Mouse (Mus musculus) embryonic facial prominence, embryonic 10.5 days (tissue): ENCODE measurements around the gene Syt9. TPM values are rescaled to one million over a fixed set of nuclear protein-coding genes. Genes with fewer than 3 reads are reported as not detected.

Source experiments
- DNase-seq: peaks from one replicate; pipeline ENCODE4 v3.0.0-alpha.2; 2017; ENCODE audit warnings: low spot score
- H3K27ac ChIP-seq: fragments of 300-500 bp; sonication (generic); replicated peaks from 2 replicates; pipeline ENCODE4 v1.5.1; 2016; ENCODE audit warnings: mild to moderate bottlenecking
- H3K27me3 ChIP-seq: fragments of 300-500 bp; sonication (generic); replicated peaks from 2 replicates; pipeline ENCODE4 v1.6.1; 2016; ENCODE audit warnings: low read depth, mild to moderate bottlenecking; ENCODE audit not compliant: poor library complexity, severe bottlenecking
- H3K36me3 ChIP-seq: fragments of 300-500 bp; sonication (generic); replicated peaks from 2 replicates; pipeline ENCODE4 v1.6.1; 2016; ENCODE audit warnings: mild to moderate bottlenecking, moderate library complexity
- H3K4me1 ChIP-seq: fragments of 300-500 bp; sonication (generic); 2 replicates; pipeline ENCODE4 v1.6.1; 2016
- H3K4me3 ChIP-seq: fragments of 300-500 bp; sonication (generic); 2 replicates; pipeline ENCODE4 v1.5.1; 2016; ENCODE audit warnings: mild to moderate bottlenecking, moderate library complexity
- H3K9me3 ChIP-seq: fragments of 300-500 bp; sonication (generic); 2 replicates; pipeline ENCODE4 v1.6.1; 2016; ENCODE audit warnings: mild to moderate bottlenecking
- WGBS: fragments of 180-500 bp; shearing (Covaris S2); methylation state at CpG from one replicate; pipeline ENCODE4 v1.1.7; 2016; 5-methylcytosine and 5-hydroxymethylcytosine counted together
- polyA plus RNA-seq: library from polyadenylated mRNA; unstranded; fragments of >200 nt; fragmentation: Nextera tagmentation; extraction: Ambion mirVana; gene quantifications from 2 replicates; pipeline ENCODE4 v1.2.1, GENCODE M21; 2016

Syt9 gene
- polyA plus RNA-seq, 1 experiment from 2014 or later: 2.8 TPM

DNA sequence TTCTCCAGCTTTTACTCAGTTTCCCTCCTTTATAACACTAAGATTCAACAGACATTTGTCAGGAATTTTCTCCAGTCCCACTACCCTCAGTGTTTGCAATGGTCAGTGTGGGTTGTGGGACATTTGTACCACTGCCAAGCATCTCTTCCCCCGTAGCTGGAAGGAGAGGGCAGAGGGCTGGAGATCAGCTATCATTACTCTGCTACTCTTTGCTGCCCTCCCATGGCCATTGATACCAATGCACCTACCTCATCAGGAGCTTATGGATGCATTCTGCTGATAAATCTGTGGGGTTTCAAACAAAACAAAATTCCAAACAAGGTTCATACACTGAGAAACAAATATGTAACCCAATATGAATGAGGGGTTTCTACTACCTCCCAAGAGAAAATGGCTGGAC is 155.8 kb downstream of the Syt9 start:
- Histone ChIP-seq H3K27me3 (no peaks in the 10 kb centered on the region), H3K4me3 (no peak overlapping the region), H3K27ac (no peak overlapping the region), H3K9me3 (no peaks in the 10 kb centered on the region), H3K36me3 (no peaks in the 10 kb centered on the region), H3K4me1 (0 out of 2 replicates have a peak, but pooled peaks cover 4% of the 10 kb centered on the region)
- peak; percentile 57 for DNase-seq
- 28% methylated on average over 1 of the region's 1 CpGs for WGBS

DNA sequence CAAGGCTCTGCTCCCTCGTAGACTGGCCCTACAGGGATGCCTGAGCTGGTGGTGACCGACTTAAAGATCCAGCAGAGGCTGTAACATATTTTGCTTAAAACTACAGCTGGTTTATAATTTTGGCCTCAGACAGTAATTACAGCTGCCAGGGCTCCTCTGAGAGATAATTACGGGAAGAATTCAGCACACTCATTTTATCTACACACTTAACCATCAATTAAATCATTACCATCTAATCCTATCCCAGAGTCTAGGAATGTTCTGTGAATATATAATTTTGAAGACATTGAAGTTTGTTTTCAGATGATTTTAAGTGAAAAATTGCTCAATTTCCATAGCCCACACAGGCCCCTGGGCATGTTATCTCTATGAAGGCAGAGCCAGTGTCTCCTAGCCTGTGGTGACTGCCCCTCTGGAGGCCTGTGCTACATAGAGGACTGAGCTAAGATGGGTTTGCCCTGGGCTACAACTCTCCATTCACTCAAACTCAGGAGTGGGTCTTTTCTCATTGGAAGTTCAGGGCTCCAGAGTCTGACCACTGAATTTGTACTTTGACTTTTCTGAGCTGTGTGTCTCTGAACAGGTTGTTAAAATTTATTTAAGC is 157.7 kb downstream of the Syt9 start:
- 0 out of 2 replicates have a peak, but pooled peaks cover 4% of the 10 kb centered on the region for H3K4me1 ChIP-seq
- no peaks in the 10 kb centered on the region for H3K36me3 ChIP-seq
- no peak overlapping the region for H3K27ac ChIP-seq
- WGBS: 70% methylated on average over 3 of the region's 3 CpGs
- H3K9me3 ChIP-seq: no peaks in the 10 kb centered on the region
- no peak for DNase-seq
- H3K27me3 ChIP-seq: no peaks in the 10 kb centered on the region
- no peak overlapping the region for H3K4me3 ChIP-seq

DNA sequence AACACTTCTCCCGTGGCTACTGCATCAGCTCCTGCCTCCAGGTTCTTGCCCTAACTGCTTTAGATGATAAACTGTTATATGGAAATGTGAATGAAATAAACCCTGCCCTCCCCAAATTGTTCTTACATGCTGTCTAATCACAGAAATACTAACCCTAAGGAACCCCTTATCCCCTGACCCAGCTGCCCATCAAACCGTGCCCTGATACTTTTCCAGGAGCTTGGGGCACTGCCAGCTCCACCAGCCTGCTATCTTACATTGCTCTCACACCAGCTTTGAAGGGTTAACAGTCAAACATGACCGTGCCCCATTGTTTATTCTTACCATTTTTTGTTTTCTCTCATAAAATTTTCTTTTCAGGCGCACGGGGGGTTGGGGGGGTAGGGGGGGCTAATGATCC is 158.8 kb downstream of the Syt9 start:
- WGBS: 85% methylated on average over 5 of the region's 5 CpGs
- Histone ChIP-seq H3K9me3 (no peaks in the 10 kb centered on the region), H3K4me1 (0 out of 2 replicates have a peak, but pooled peaks cover 4% of the 10 kb centered on the region), H3K36me3 (no peaks in the 10 kb centered on the region), H3K27me3 (no peaks in the 10 kb centered on the region), H3K4me3 (no peak overlapping the region), H3K27ac (no peak overlapping the region)
- no peak for DNase-seq

DNA sequence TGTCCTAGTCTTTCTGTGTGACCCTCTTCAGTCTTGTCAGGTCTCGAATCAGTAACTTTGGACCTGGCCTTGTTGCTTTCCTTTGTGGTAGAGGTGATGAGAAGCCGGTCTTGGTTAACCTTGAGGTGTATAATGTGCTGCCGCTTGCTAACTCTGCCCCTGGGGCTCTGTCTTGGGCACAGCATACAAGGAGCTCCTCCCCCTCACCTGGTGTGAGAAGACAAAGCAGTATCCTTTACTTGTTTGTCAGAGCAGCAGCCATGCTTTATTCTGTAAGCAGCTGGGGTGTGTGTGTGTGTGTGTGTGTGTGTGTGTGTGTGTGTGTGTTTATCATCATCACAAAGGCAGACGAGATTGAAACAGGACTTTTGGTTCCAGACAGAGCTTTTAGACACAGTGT is 164.8 kb downstream of the Syt9 start:
- Histone ChIP-seq H3K4me1 (no peaks in the 10 kb centered on the region), H3K36me3 (no peaks in the 10 kb centered on the region), H3K4me3 (no peak overlapping the region), H3K27ac (no peak overlapping the region), H3K9me3 (no peaks in the 10 kb centered on the region), H3K27me3 (no peaks in the 10 kb centered on the region)
- 86% methylated on average over 4 of the region's 4 CpGs for WGBS
- DNase-seq: no peak

DNA sequence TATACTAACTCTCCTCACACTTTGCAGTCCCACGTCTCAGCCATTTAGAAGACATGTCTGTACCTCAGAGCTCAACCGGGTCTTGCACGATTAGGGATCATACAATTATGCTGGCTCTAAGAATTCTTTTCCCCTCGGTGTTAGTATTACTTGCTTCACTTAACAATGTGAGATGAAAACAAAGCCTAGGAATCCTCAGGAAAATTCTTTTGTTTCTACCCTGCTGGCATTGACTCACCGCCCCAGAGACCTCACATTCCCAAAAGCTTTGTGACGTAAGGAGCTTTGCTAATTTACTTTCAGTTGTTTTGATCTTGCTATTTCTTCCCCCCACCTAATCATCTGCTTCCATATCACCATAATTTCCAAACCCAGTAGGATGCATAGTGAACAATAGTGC is 166.0 kb downstream of the Syt9 start:
- Histone ChIP-seq H3K4me3 (no peak overlapping the region), H3K4me1 (no peaks in the 10 kb centered on the region), H3K27me3 (no peaks in the 10 kb centered on the region), H3K9me3 (no peaks in the 10 kb centered on the region), H3K27ac (no peak overlapping the region), H3K36me3 (no peaks in the 10 kb centered on the region)
- DNase-seq: no peak
- 64% methylated on average over 6 of the region's 6 CpGs for WGBS

DNA sequence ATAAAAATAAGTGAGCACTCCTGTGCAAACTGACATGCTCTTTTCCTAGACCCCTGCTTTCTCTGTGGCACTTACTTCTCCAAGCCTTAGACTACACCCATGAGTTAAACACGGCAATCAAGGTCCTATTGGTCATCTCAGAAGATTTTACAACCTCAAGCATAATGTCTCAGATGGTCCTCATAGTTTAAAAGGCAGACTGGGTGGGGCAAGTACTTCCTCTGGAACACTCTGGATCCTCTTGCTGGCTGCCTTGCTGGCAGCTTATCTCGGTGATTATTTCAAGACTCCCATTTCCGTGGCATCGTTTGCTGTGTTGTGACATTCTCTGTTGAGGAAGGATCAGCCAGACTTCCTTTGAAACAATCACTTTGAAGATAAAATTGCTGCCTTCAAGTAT is 169.5 kb downstream of the Syt9 start:
- Histone ChIP-seq H3K9me3 (no peaks in the 10 kb centered on the region), H3K4me1 (no peaks in the 10 kb centered on the region), H3K27me3 (no peaks in the 10 kb centered on the region), H3K27ac (no peak overlapping the region), H3K4me3 (no peak overlapping the region), H3K36me3 (no peaks in the 10 kb centered on the region)
- no peak for DNase-seq
- WGBS: 73% methylated on average over 4 of the region's 4 CpGs

DNA sequence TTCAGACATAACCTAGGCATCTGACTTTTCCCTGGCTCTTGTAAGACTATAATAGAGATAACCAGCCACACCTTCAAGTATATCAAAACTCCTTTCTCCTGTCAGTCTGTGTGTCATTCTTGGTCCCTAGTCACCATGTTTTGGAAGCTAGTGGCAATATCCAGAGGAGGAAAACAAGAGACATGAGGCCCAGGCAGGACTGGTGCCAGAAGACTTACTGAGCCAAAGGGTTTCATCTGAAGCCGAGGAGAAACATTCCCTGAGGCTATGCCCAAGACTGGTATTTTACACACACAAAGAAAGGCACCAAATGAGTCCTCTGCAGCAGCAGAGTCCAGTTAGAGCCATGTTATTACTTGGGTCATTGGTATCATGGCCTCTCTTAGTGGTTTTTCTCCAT is 174.5 kb downstream of the Syt9 start:
- Histone ChIP-seq H3K9me3 (no peaks in the 10 kb centered on the region), H3K4me1 (no peaks in the 10 kb centered on the region), H3K36me3 (no peaks in the 10 kb centered on the region), H3K27me3 (no peaks in the 10 kb centered on the region), H3K4me3 (no peak overlapping the region), H3K27ac (no peak overlapping the region)
- no peak for DNase-seq
- 68% methylated on average over 1 of the region's 1 CpGs for WGBS

DNA sequence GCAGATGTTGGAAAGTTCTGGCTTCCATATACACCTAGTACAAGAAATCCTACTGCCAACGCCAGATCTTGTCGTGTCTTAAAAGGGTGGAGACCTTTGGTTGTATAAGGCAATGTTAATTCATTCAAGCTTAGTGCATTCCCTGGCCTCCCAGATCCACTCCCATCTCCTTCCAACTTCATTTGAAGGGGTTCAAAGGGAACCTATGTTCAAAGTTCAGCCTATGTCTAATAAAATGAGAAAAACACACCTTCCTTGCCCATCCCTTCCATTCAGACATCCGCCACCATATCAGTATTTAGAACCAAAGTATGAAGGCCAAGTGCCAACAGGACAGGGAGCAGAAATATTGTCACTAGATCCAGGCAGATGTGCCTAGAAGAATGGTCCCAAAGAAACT is 177.3 kb downstream of the Syt9 start:
- Histone ChIP-seq H3K27ac (no peak overlapping the region), H3K4me1 (no peaks in the 10 kb centered on the region), H3K9me3 (no peaks in the 10 kb centered on the region), H3K36me3 (no peaks in the 10 kb centered on the region), H3K27me3 (no peaks in the 10 kb centered on the region), H3K4me3 (no peak overlapping the region)
- 94% methylated on average over 3 of the region's 3 CpGs for WGBS
- no peak for DNase-seq

DNA sequence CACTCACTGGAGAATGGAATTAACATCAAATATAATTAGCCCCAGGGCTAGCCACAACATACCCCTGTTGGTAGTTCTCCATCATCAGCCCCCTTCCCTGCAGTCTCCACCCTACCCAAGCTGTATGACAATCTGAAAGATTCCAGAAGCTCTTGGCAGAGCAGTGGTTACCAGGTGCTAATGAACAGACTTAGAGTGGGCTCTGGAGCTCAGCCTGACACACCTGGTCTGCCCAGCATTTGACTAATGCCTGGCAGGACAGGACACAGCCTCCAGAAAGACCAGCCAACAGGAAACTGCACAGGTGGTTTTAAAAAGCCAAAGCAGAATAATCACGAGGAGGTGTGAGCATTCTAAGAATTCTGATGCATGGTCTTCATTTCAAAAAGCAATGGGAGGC is 182.9 kb downstream of the Syt9 start:
- Histone ChIP-seq H3K27me3 (no peaks in the 10 kb centered on the region), H3K36me3 (no peaks in the 10 kb centered on the region), H3K4me3 (no peak overlapping the region), H3K27ac (no peak overlapping the region), H3K9me3 (no peaks in the 10 kb centered on the region), H3K4me1 (no peaks in the 10 kb centered on the region)
- no peak for DNase-seq
- WGBS: 77% methylated on average over 1 of the region's 1 CpGs

DNA sequence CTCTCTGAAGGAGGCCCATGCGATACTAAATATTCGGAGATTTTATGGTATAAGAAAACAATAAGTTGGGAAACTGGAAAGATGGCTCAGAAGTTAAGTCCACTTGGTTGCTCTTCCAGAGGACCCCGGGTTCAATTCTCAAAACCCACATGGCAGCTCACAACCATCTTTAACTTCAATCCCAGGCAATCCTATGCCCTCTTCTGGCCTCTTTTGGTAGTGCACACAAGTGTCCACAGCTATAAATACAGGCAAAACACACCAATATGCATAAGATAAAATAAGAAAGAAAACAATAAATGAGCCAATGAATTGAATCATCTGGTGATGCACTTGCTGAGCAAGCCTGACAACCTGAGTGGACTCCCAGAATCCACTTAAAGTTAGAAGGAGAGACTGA is 185.4 kb downstream of the Syt9 start:
- no peak overlapping the region for H3K27ac ChIP-seq
- WGBS: 80% methylated on average over 3 of the region's 3 CpGs
- H3K4me1 ChIP-seq: no peaks in the 10 kb centered on the region
- no peaks in the 10 kb centered on the region for H3K27me3 ChIP-seq
- no peaks in the 10 kb centered on the region for H3K36me3 ChIP-seq
- DNase-seq: peak; percentile 19
- no peaks in the 10 kb centered on the region for H3K9me3 ChIP-seq
- no peak overlapping the region for H3K4me3 ChIP-seq

DNA sequence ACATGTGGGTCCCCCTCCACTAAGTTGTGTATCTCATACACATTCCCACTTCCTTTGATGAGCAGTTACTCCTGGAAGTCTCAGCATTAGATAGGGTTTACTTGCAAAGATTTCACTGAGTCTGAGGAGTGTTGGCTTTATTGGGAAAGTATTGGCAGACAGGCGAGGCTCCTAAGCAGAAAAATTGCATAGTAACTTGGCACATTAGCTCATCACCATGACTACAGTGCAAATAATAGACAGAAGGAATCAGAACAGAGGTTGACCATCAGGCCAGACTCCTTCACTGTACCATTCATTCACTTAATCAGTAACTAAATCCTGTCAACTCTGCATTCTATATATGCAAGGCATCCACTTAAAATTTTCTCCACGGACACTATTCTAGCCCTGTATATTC is 190.1 kb downstream of the Syt9 start:
- no peaks in the 10 kb centered on the region for H3K27me3 ChIP-seq
- H3K4me3 ChIP-seq: no peak overlapping the region
- H3K4me1 ChIP-seq: peaks cover 7% of the 10 kb centered on the region
- DNase-seq: no peak
- no peaks in the 10 kb centered on the region for H3K9me3 ChIP-seq
- 87% methylated on average over 2 of the region's 2 CpGs for whole genome bisulfite sequencing
- H3K36me3 ChIP-seq: no peaks in the 10 kb centered on the region
- H3K27ac ChIP-seq: no peak overlapping the region

DNA sequence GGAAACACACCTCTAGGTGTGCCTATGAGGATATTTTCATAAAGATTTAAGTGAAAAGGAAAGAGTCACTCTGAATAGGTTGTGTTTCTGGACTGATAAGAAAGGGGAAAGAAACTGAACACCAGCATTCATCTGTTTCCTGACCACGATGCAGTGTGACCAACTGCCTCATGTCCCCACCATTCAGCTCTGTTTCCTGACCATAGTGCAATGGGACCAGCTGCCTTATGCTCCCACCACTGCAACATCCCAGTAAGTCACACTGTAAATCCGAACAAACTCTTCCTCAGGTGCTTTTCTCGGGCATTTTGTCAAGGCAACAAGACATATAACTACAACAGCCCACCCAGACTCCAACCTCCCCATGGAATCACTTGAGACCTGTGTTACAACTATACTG is 191.1 kb downstream of the Syt9 start:
- no peaks in the 10 kb centered on the region for H3K27me3 ChIP-seq
- H3K4me1 ChIP-seq: peaks cover 10% of the 10 kb centered on the region
- H3K27ac ChIP-seq: no peak overlapping the region
- no peak for DNase-seq
- no peaks in the 10 kb centered on the region for H3K36me3 ChIP-seq
- no peak overlapping the region for H3K4me3 ChIP-seq
- H3K9me3 ChIP-seq: no peaks in the 10 kb centered on the region
- WGBS: 84% methylated on average over 3 of the region's 3 CpGs

DNA sequence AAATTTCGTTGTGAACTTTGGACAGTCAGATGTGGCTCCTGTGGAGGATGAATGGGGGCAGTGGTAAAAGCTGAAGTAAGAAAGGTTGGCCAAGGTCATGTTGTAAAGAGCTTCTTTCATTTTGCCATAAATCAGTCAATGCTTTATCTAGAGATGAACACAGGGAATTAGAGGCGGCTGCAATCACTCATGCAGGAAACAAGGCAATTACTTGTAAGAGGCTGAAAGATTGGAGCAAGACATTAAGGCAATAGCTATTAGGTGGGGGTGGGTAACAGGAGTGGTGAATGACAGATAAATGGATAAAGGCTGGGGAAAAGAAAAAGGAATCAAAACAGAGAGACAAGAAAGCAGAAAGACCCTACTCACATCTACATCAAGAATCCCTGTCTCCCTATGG is 193.2 kb downstream of the Syt9 start:
- Histone ChIP-seq H3K4me1 (peaks cover 28% of the 10 kb centered on the region), H3K4me3 (no peak overlapping the region), H3K9me3 (no peaks in the 10 kb centered on the region), H3K27ac (no peak overlapping the region), H3K27me3 (no peaks in the 10 kb centered on the region), H3K36me3 (no peaks in the 10 kb centered on the region)
- no peak for DNase-seq
- WGBS: 52% methylated on average over 2 of the region's 2 CpGs

DNA sequence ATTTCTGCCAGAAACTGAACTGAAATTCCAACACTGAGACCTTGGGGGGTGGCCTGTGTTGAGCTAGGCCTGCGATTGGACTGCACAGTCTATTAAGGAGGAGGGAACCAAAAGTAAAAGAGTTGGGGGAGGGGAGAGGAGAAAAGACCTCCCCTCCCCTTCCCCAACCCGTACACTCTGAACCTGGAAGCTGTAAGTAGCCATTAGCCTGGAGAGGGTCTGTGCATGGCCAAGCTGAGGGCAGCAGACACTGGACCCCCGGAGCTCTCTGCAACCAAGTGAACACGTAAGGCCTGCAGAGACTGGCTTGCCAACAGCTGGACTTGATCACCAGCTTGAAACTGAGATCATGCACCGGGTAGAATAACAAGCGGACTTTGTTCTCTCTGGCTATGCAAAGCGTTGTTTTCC is 196.7 kb downstream of the Syt9 start, which contains the start of gene Olfml1:
TSS of gene Olfml1 (plus strand) at position 186 of the 411 bp plus-strand sequence.
- H3K4me3 ChIP-seq: peak within 1 kb of the TSS; percentile 56
- H3K4me1 ChIP-seq: peaks cover 35% of the 10 kb centered on the region
- H3K36me3 ChIP-seq: peaks cover 12% of the 10 kb centered on the region
- DNase-seq: peak; percentile 85
- no peaks in the 10 kb centered on the region for H3K9me3 ChIP-seq
- H3K27me3 ChIP-seq: no peaks in the 10 kb centered on the region
- WGBS: 23% methylated on average over 7 of the region's 7 CpGs
- H3K27ac ChIP-seq: peak within 1 kb of the TSS; percentile 89
